Mouse (Mus musculus) embryonic facial prominence, embryonic 13.5 days (tissue): Measurements from ENCODE around the gene Capn2. TPM values are rescaled to one million over a fixed set of nuclear protein-coding genes. Genes with fewer than 3 reads are reported as not detected.

Experiments used
- ATAC-seq: fragments of 200-750 bp; cut with Nextera tagmentation; 2 replicates; pipeline ENCODE4 v1.8.0; 2017; ENCODE audit warnings: low read depth; ENCODE audit not compliant: insufficient number of reproducible peaks, insufficient read depth, low FRiP score, low TSS enrichment
- H3K27ac ChIP-seq: fragments of 300-500 bp; sonication (generic); 2 replicates; pipeline ENCODE4 v1.5.1; 2015; ENCODE audit warnings: moderate library complexity, mild to moderate bottlenecking, inconsistent platforms
- H3K27me3 ChIP-seq: fragments of 300-500 bp; sonication (generic); 2 replicates; pipeline ENCODE4 v1.6.1; 2015; ENCODE audit warnings: mild to moderate bottlenecking, inconsistent platforms
- H3K36me3 ChIP-seq: fragments of 300-500 bp; sonication (generic); 2 replicates; pipeline ENCODE4 v1.6.1; 2015; ENCODE audit warnings: mild to moderate bottlenecking, inconsistent platforms
- H3K4me1 ChIP-seq: fragments of 300-500 bp; sonication (generic); 2 replicates; pipeline ENCODE4 v1.6.1; 2015; ENCODE audit warnings: inconsistent platforms
- H3K4me2 ChIP-seq: fragments of 300-500 bp; sonication (generic); 2 replicates; pipeline ENCODE4 v1.6.1; 2015; ENCODE audit warnings: moderate library complexity, mild to moderate bottlenecking, inconsistent platforms
- H3K4me3 ChIP-seq: fragments of 300-500 bp; sonication (generic); 2 replicates; pipeline ENCODE4 v1.5.1; 2015; ENCODE audit warnings: mild to moderate bottlenecking, inconsistent platforms
- H3K9ac ChIP-seq: fragments of 300-500 bp; sonication (generic); 2 replicates; pipeline ENCODE4 v1.6.1; 2015; ENCODE audit warnings: mild to moderate bottlenecking, inconsistent platforms
- H3K9me3 ChIP-seq: fragments of 300-500 bp; sonication (generic); 2 replicates; pipeline ENCODE4 v1.6.1; 2016; ENCODE audit warnings: inconsistent platforms
- WGBS: fragments of 180-500 bp; shearing (Covaris S2); methylation state at CpG from one replicate; pipeline ENCODE4 v1.1.7; 2015; ENCODE audit warnings: mixed read lengths; 5-methylcytosine and 5-hydroxymethylcytosine counted together
- polyA plus RNA-seq: library from polyadenylated mRNA; unstranded; fragments of >200 nt; fragmentation: Nextera tagmentation; extraction: Ambion mirVana; gene quantifications from 2 replicates; pipeline ENCODE4 v1.2.1, GENCODE M21; 2015

The Capn2 gene
- polyA plus RNA-seq, 1 experiment from 2014 or later: 125 TPM

DNA sequence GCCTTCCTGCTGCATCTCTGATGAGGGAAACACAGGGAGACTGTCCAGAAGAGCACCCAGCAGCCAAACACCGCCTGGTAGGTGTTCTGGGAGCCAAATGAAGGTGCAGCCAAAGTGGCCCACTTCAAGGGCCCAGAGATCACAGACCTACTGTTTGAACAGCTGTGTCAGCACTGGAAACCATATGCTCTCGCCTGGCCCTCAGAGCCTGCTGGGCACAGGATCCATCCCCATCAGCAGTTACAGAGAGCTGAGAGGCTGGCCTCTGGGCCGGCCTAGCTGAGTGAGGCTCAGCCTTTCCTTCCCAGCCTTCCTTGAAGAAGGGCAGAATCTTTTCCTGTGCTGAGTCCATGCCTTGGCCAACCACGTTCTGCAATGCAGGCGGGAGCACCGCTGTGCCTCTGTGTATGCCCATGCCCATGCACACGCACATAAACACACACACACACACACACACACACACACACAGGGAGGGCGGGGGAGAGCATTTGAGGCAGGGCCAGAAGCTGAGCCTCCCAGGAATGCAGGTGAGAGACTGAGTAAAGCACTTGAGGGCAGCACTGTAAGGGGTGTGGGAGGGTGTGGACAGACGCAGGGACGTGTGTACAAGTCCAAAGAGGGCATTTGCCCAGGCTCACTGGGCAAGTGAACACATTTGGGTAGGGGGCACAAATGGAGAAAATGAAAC, 8.2 kb downstream of the Capn2 start:
- 77% methylated on average over 10 of the region's 10 CpGs for WGBS
- Histone ChIP-seq H3K27ac (no peak overlapping the region), H3K4me2 (no peak overlapping the region), H3K27me3 (no peaks in the 10 kb centered on the region), H3K4me3 (no peak overlapping the region), H3K9me3 (no peaks in the 10 kb centered on the region), H3K4me1 (peaks cover 25% of the 10 kb centered on the region), H3K36me3 (peaks cover 73% of the 10 kb centered on the region), H3K9ac (no peak overlapping the region)
- ATAC-seq: no peak

DNA sequence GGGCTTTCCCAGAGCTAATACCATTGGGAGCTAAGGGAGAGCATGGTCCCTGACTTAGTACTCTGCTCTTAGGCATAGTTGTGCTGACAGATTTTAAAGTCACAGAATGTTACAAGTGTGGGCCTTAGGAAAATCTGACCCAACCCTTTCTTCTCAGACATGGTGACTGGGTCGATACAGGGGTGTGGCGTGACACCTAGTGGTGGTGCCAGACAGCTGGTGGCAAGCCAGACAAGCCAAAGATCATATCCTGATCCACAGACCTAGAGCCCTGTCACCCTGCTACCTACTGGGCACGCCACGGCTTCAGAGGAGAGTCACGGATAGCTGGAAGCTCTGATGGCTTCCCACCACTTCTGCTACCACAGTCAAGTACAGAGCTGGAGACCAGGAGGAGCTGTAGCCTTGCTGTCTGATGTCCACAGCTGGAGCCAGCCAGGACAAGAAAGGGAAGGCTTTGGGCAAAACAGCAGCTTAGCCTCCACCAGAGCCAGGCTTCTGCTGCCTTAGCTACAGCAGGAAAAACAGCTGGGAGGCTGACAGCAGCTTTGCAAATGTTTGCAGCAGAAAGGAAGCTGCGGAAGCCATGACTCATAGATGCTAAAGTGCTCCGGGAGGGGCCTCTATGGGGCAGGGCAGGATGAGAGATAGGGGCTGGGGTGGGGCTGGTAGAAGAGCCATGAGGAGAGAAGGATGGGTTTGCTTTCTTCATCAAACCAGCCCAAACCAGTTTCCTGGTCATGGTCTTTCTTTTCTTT, 11.0 kb downstream of the Capn2 start:
- ATAC-seq: no peak
- Histone ChIP-seq H3K4me2 (no peak overlapping the region), H3K27me3 (no peaks in the 10 kb centered on the region), H3K9ac (no peak overlapping the region), H3K27ac (peak overlapping the region; percentile 51), H3K4me3 (no peak overlapping the region), H3K9me3 (no peaks in the 10 kb centered on the region), H3K36me3 (peaks cover 56% of the 10 kb centered on the region), H3K4me1 (peaks cover 15% of the 10 kb centered on the region)
- WGBS: 70% methylated on average over 7 of the region's 7 CpGs

DNA sequence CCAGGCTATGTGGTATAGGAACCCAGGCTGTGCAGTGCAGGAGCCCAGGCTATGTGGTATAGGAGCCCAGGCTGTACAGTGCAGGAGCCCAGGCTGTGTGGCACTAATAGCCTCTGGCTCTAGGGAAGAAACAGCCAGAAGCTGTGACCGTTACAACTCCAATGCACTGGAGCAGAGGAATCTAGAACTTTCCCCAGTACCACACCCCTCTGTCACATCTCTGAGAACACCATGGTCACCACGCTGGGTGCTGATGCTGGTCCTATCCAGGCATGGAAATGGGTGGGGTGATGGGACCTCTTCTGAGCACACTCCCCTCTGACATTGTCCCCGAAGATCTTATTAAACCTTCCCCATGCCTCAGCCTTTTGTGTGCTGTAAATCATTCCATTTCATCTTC, 12.1 kb downstream of the Capn2 start:
- no peaks in the 10 kb centered on the region for H3K9me3 ChIP-seq
- no peak overlapping the region for H3K4me2 ChIP-seq
- no peak for ATAC-seq
- H3K4me1 ChIP-seq: peaks cover 15% of the 10 kb centered on the region
- H3K4me3 ChIP-seq: no peak overlapping the region
- H3K27ac ChIP-seq: 0 out of 2 replicates have a peak overlapping the region, but pooled peaks have one; percentile 51
- H3K9ac ChIP-seq: no peak overlapping the region
- H3K36me3 ChIP-seq: peaks cover 52% of the 10 kb centered on the region
- no peaks in the 10 kb centered on the region for H3K27me3 ChIP-seq
- WGBS: 91% methylated on average over 3 of the region's 3 CpGs

DNA sequence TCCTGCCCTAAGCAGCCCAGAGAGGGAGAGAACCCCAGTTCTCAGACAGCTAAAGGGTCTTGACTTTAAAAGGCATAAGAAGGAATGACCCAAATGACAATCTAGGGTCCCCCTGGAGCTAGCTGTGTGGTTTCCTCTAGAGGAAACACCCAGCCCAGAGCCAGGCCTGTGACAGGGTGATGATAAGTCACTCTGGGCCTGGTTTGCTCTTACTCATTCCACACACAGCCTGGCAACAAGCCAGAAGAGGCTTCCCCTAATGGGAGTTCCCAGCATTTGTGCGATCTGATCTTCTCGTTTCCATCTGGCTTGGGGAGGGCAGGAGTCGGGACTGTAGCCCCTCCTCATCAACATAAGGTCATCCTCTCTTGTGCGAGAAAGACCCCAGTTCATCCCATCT, 13.2 kb downstream of the Capn2 start:
- peaks cover 52% of the 10 kb centered on the region for H3K36me3 ChIP-seq
- H3K4me3 ChIP-seq: no peak overlapping the region
- H3K27ac ChIP-seq: peak overlapping the region; percentile 33; the same call in 1 of the 2 replicates
- H3K4me1 ChIP-seq: peaks cover 15% of the 10 kb centered on the region
- no peaks in the 10 kb centered on the region for H3K9me3 ChIP-seq
- peak overlapping the region; percentile 46 for H3K9ac ChIP-seq
- ATAC-seq: no peak
- WGBS: 15% methylated on average over 4 of the region's 4 CpGs
- H3K27me3 ChIP-seq: no peaks in the 10 kb centered on the region
- no peak overlapping the region for H3K4me2 ChIP-seq

DNA sequence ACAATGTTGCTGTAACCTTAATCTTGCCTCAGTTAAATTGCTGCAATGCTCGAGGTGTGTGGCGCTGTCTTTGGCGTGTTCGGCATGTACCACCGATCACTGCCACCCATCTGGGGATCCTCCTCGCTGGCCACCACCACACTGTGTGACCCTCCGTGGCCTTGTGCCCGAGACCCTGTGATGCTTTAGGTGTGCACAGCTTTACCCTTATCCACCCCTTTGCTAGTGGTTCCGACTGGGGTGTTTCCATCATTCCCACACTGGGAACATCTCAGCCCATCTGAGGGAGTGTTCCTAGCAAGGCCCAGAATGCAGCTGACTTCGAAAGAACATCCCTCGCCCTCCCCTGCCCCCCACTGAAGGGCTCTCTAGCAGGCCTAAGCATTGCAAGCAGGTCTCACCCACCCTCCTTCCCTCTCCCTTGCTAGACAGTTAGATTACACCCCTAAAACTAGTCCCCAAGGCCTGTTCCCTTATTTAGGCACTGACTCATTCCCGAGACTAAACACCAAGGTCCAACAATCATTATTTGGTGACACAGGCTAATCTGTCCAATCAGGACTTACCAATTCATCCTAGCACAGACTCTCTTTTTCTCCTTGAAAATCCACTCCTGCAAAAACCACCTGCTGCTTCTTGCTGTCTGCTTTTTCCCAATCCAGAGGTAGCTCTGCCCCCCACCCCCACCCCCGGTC, 14.1 kb downstream of the Capn2 start:
- no peak overlapping the region for H3K4me2 ChIP-seq
- H3K4me3 ChIP-seq: no peak overlapping the region
- ATAC-seq: no peak
- peaks cover 44% of the 10 kb centered on the region for H3K36me3 ChIP-seq
- no peaks in the 10 kb centered on the region for H3K27me3 ChIP-seq
- WGBS: 85% methylated on average over 13 of the region's 13 CpGs
- peaks cover 15% of the 10 kb centered on the region for H3K4me1 ChIP-seq
- no peak overlapping the region for H3K9ac ChIP-seq
- H3K9me3 ChIP-seq: no peaks in the 10 kb centered on the region
- H3K27ac ChIP-seq: no peak overlapping the region

DNA sequence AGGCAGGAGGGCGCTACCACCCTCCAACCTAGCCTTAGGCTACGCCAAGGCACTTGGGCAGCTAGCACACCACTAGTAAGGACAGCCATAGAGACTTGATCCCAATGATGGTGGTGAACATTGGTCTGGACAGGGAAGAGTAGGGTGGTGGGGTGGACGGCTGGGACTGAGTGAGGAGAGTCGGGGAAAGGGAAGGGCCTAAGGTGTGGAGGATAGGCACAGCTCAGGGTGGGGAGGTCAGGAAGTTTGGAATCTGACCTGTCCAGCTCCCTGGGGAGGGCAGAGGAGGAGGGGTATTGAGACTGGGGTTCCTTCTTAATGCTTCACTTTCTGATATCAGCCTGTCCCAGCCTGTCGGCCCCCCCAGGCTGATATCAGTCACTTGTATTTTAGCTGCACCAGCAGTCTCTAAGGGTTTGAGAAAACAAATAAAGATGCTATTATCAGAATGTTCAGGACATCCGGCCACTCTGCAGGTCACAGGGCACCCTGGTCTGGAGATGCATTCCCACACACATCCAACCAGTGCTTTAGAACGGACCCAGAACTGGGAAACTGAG, 14.8 kb downstream of the Capn2 start:
- no peak for ATAC-seq
- WGBS: 85% methylated on average over 7 of the region's 7 CpGs
- Histone ChIP-seq H3K4me2 (no peak overlapping the region), H3K4me3 (no peak overlapping the region), H3K27ac (no peak overlapping the region), H3K36me3 (peaks cover 44% of the 10 kb centered on the region), H3K9ac (no peak overlapping the region), H3K4me1 (peaks cover 19% of the 10 kb centered on the region), H3K27me3 (no peaks in the 10 kb centered on the region), H3K9me3 (no peaks in the 10 kb centered on the region)

DNA sequence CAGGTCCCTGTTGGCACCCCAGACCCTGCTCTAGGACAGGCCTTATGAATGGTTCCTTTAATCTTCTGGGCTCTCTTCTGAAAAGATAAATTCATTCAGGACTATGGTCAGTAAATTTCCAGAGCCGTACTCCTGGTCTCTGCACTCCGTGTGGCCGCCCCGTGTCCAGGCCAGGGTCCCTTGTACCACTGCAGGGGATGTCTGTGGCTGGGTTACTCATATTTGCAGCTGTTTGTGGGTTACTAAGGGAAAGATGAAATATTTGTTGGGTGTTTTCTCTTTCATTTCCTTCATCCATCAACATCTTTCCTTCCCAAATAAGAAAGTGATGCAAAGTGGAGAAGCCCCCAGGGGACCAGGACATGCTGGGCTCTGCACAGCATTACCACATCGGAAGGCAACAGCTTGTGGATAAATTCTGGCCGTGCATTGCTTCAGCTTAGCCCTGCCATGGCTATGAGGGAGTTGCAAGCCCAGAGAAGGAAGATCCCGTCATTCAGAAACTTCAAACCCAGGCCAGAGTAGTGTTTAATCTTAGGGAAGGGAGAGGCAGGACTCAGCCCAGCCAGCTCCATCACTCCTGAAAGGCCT, 15.5 kb downstream of the Capn2 start:
- WGBS: 83% methylated on average over 7 of the region's 7 CpGs
- no peak for ATAC-seq
- no peak overlapping the region for H3K9ac ChIP-seq
- H3K4me2 ChIP-seq: no peak overlapping the region
- no peaks in the 10 kb centered on the region for H3K9me3 ChIP-seq
- no peaks in the 10 kb centered on the region for H3K27me3 ChIP-seq
- no peak overlapping the region for H3K27ac ChIP-seq
- peaks cover 24% of the 10 kb centered on the region for H3K4me1 ChIP-seq
- H3K36me3 ChIP-seq: peaks cover 49% of the 10 kb centered on the region
- no peak overlapping the region for H3K4me3 ChIP-seq

DNA sequence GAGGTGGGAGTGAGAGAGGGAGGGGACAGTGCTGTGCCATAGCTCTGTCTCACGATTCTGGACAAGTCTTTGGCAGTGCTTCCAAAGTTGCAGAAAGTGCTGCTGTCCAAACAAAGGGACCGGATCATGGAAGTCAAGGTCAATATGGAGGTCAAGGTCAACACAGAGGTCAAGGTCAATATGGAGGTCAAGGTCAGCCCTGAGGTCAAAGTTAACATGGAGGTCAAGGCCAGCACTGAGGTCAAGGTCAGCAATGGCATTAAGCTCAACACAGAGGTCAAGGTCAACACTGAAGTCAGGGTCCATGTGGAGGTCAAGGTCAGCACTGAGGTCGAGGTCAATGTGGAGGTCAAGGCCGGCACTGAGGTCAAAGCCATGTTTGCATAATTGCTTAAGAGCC, 16.6 kb downstream of the Capn2 start:
- no peak overlapping the region for H3K9ac ChIP-seq
- no peaks in the 10 kb centered on the region for H3K9me3 ChIP-seq
- ATAC-seq: no peak
- no peak overlapping the region for H3K4me2 ChIP-seq
- 91% methylated on average over 4 of the region's 4 CpGs for WGBS
- no peak overlapping the region for H3K27ac ChIP-seq
- H3K27me3 ChIP-seq: no peaks in the 10 kb centered on the region
- H3K4me3 ChIP-seq: no peak overlapping the region
- peaks cover 40% of the 10 kb centered on the region for H3K36me3 ChIP-seq
- peaks cover 28% of the 10 kb centered on the region for H3K4me1 ChIP-seq

DNA sequence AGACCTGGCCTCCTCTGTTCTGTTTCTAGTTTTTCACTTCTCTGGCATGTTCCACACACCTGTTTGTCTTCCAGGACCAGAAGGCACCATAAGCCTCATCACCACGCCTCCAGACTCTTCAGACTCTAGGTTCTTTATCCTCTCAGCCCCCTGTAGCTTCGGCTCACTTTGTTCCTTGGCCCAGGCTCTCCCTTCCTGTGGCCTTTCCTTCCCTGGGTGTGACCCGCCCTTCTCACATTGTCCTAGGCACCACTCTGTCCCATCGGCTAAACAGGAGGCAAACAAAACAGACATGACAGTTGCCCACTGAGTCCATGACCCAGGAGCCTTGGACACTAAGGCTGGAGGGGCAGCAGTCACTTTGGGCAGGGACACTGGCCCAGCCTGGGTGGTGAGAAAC, 17.2 kb downstream of the Capn2 start:
- H3K4me3 ChIP-seq: no peak overlapping the region
- H3K36me3 ChIP-seq: peaks cover 36% of the 10 kb centered on the region
- WGBS: 80% methylated on average over 4 of the region's 4 CpGs
- H3K9ac ChIP-seq: no peak overlapping the region
- no peaks in the 10 kb centered on the region for H3K27me3 ChIP-seq
- ATAC-seq: no peak
- H3K4me2 ChIP-seq: no peak overlapping the region
- H3K27ac ChIP-seq: no peak overlapping the region
- H3K9me3 ChIP-seq: no peaks in the 10 kb centered on the region
- H3K4me1 ChIP-seq: peaks cover 28% of the 10 kb centered on the region

DNA sequence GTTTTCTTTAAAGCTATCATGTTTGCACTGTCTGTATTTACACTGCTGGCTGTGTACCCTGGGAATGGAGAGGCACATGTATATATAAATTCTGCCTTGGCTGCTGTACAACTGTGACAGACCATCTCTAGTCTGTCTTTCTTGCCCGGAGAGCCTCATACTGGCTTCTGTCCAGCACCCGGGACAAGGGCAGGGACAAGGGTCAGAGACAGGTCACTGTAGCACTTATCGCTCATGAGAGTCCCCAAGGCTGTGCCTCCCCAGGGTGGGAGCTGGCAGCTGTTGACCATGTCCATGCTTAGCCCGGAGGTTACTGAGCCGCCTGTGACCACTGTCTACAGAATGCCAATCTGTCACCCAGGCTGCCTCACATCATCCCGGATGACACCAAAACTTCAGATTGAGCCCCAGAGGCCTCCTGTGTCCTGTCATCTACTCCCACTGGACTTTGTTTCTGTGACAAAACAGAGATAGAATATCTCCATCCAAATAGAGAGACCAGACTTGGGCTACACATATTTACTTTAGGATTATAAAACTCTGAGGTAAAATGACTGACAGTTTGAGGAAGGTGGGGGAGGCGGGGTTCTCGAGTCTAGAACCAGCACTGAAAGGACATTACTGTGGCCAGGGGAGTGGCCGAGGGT, 17.8 kb downstream of the Capn2 start:
- Histone ChIP-seq H3K27ac (no peak overlapping the region), H3K9ac (no peak overlapping the region), H3K4me3 (no peak overlapping the region), H3K4me2 (no peak overlapping the region), H3K36me3 (peaks cover 31% of the 10 kb centered on the region), H3K4me1 (peaks cover 26% of the 10 kb centered on the region), H3K27me3 (no peaks in the 10 kb centered on the region), H3K9me3 (no peaks in the 10 kb centered on the region)
- ATAC-seq: no peak
- 84% methylated on average over 9 of the region's 9 CpGs for WGBS

DNA sequence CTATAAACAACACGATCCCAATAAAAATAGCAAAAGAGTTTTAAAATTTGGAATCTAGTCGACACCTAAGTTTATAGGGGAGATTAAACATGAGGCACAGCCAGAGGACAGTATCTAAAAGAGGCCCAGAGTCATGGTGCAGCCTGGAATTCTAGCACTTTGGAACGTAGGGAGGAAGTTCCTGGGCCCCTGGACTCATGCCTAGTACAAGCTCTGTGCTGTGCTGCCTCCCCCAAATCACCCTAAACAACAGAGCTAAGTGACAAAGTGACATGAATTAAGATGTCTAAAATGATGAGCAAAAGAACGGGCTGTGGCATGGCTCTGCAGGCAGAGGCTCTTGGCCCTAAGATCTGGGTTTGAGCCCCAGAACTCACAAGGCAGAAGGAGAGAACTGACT, 19.7 kb downstream of the Capn2 start:
- Histone ChIP-seq H3K27ac (no peak overlapping the region), H3K9ac (no peak overlapping the region), H3K4me1 (peaks cover 18% of the 10 kb centered on the region), H3K9me3 (no peaks in the 10 kb centered on the region), H3K27me3 (no peaks in the 10 kb centered on the region), H3K36me3 (peaks cover 36% of the 10 kb centered on the region), H3K4me3 (no peak overlapping the region), H3K4me2 (no peak overlapping the region)
- WGBS: 67% methylated on average over 4 of the region's 4 CpGs
- no peak for ATAC-seq
